Mouse (Mus musculus): ENCODE results near the gene Wwox. TPM values are rescaled to one million over a fixed set of nuclear protein-coding genes. Genes with fewer than 3 reads are reported as not detected.

The Wwox gene
- total RNA-seq, 2 experiments from 2014 or later = 10.5 to 12.5 TPM

GRCm38 (mm10) chr8:114974336-114974950 lies 535.0 kb downstream of the Wwox start:
- no peak for DNase-seq

- DNase-seq = no peak
These were observed 538.3 kb downstream of the Wwox start for GRCm38 (mm10) chr8:114977746-114978145.

- DNase-seq = no peak
These were observed 538.9 kb downstream of the Wwox start for GRCm38 (mm10) chr8:114978206-114978960.

- no peak for DNase-seq
These were observed 540.2 kb downstream of the Wwox start for GRCm38 (mm10) chr8:114979671-114980070.

- no peak for DNase-seq
These were observed 543.3 kb downstream of the Wwox start for GRCm38 (mm10) chr8:114982762-114983161.

- DNase-seq = no peak
These were observed 545.0 kb downstream of the Wwox start for GRCm38 (mm10) chr8:114984500-114984899.

- DNase-seq = no peak
These were observed 546.5 kb downstream of the Wwox start for GRCm38 (mm10) chr8:114985996-114986395.

GRCm38 (mm10) chr8:114986971-114987370 lies 547.5 kb downstream of the Wwox start:
- DNase-seq = no peak

GRCm38 (mm10) chr8:114990865-114991613 lies 551.6 kb downstream of the Wwox start:
- no peak for DNase-seq

GRCm38 (mm10) chr8:115000736-115001135 lies 561.3 kb downstream of the Wwox start:
- no peak for DNase-seq

GRCm38 (mm10) chr8:115005021-115005420 lies 565.6 kb downstream of the Wwox start:
- DNase-seq = no peak

GRCm38 (mm10) chr8:115006561-115006960 lies 567.1 kb downstream of the Wwox start:
- DNase-seq = no peak

- DNase-seq = no peak
These were observed 567.8 kb downstream of the Wwox start for GRCm38 (mm10) chr8:115007280-115007679.

GRCm38 (mm10) chr8:115008624-115009620 lies 569.5 kb downstream of the Wwox start:
- no peak for DNase-seq

GRCm38 (mm10) chr8:115009897-115010768 lies 570.7 kb downstream of the Wwox start:
- no peak for DNase-seq

- no peak for DNase-seq
These were observed 571.3 kb downstream of the Wwox start for GRCm38 (mm10) chr8:115010769-115011073.

GRCm38 (mm10) chr8:115019661-115020060 lies 580.2 kb downstream of the Wwox start:
- DNase-seq = no peak

- no peak for DNase-seq
These were observed 582.3 kb downstream of the Wwox start for GRCm38 (mm10) chr8:115021731-115022130.

- no peak for DNase-seq
These were observed 584.6 kb downstream of the Wwox start for GRCm38 (mm10) chr8:115024062-115024461.

GRCm38 (mm10) chr8:115025390-115026098 lies 586.1 kb downstream of the Wwox start:
- no peak for DNase-seq

GRCm38 (mm10) chr8:115026201-115026600 lies 586.7 kb downstream of the Wwox start:
- DNase-seq = no peak

Measured in layer of hippocampus, postnatal 36 days (tissue).